Mouse (Mus musculus): ENCODE measurements around the gene Glrb. TPM values are rescaled to one million over a fixed set of nuclear protein-coding genes. Genes with fewer than 3 reads are reported as not detected.

Gene Glrb
- 121 and 128 TPM in 2 replicates for polyA plus RNA-seq (2012; rRNA removed)

- peak in 1 of 2 experiments; percentile 68 for DNase-seq (ENCODE audit: extremely low spot score in 1 of 2, low spot score in 1 of 2)
Measured at GRCm38 (mm10) chr3:80913111-80913778, at the start of gene Glrb. Gene Glrb (minus strand): TSS chr3:80913660.

DNA sequence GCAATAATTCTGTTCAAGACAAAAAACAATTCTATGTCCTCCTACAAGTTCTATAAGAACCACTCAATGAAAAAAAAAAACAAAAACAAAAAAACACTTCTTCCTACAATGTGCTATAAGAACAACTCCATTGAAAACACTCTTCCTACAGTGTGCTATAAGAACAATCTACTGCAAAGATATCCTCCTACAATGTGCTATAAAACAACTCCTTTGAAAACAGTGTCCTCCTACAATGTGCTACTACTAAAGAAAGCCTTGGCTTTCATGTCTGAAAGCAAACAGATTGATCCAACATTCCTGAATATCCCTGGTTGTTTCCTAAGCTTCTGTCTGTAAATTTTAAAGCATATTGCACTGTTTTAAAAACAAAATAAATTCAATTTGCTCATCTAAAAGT is 46.5 kb upstream of the Glrb start:
- DNase-seq (ENCODE audit: extremely low spot score in 1 of 2, low spot score in 1 of 2), result peak in 1 of 2 experiments; percentile 5

DNA sequence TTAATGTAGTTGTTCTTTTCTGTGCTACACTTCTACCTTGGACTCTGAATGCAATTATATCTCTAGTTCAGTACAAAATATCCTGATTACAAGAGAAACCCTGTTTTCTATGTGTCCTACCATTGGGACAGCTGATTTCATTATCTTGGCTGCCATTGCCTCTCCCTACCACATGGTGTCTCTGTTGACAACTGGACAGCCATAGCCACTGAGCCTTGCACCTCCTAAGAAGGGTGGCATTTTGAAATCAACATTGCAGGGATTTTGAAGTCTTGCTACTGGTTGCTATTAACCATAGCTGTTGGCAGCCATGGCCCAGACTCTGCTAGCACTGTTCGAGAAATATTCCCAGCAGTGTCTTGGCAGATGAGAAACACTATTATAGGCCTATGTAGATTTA is 45.1 kb upstream of the Glrb start:
- peak; percentile 12 to 79 for DNase-seq (ENCODE audit: extremely low spot score in 1 of 2, low spot score in 1 of 2)

GRCm38 (mm10) chr3:80913779-80914284 is 372 bp upstream of the Glrb start:
- DNase-seq (ENCODE audit: extremely low spot score in 1 of 2, low spot score in 1 of 2), result no peak

DNA sequence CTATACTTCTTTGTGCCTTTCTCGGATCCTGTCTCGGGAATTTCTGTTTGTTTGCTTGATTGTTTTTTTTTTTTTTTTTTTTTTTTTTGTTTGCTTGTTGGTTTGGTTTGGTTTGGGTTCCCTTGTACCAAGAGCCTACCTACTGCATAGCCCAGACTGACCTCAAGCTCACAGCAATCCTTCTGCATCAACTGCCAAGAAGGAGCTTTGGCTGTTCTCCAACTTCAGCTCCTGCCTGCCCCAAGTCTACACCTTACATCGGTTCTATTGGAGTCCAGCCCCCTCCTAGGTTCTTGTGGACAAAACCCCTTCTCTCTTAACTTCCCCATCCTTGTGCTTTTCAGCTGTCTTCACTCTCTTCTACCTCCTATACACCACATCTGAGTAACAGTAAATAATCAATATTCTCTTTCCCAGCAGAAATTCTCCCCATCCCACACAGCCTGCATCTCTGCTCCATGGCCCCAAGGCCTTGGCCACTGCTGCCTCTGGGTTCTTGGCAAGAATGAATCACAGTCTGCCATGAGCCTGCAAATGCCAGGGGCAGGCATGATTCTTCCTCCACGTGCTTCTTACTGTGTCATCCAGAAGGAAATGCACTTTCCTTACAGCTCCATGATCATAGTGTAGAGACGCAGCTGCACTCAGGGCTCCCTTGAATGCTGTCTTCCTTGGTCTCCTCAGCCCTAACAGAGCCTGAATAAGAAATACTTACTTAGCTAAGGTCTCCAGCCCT is 18.5 kb downstream of the Glrb start:
- no peak for DNase-seq (ENCODE audit: extremely low spot score in 1 of 2, low spot score in 1 of 2)

DNA sequence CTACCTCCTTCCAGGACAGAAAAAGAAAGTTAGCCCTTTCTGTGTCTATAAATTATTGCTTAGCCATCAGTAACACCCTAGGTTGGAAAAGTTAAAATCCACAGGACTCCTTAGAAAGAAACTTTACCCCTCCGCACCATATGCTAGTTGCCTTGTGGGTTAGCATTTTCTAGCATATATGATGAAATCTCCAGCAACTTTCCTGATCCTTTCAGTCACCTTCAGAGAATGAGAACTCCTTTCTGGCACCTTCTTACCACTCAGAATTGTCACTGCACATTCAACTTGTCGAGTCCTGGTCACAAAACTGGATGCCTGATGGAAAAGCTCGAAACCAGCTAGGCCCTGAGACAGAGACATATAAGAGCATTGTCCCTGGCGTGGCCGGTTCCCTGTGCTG is 19.1 kb downstream of the Glrb start:
- no peak for DNase-seq (ENCODE audit: extremely low spot score in 1 of 2, low spot score in 1 of 2)

- no peak for DNase-seq (ENCODE audit: extremely low spot score in 1 of 2, low spot score in 1 of 2)
Measured at GRCm38 (mm10) chr3:80893055-80893690, 20.3 kb downstream of the Glrb start.

DNA sequence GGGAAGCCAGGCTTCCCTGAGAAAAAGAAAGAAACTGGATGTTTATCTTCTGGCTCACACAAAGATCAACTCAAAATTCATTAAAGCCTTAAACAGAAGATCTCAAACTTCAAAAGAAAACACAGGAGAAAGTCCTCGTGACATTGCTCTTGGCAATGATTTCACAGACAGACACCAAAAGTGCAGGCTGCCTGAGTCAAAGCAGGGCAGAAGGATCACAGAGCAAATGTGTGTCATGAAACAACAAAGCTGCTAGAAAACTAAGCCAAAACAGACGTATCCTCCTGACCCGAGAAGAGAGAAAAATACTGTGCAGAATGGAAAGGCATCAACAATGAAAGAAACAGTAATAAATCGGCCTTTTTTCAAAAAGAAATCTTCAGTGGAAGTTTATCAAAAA is 22.4 kb downstream of the Glrb start:
- no peak for DNase-seq (ENCODE audit: extremely low spot score in 1 of 2, low spot score in 1 of 2)

GRCm38 (mm10) chr3:80885174-80885573 is 28.3 kb downstream of the Glrb start:
- DNase-seq (ENCODE audit: extremely low spot score in 1 of 2, low spot score in 1 of 2), result no peak

DNA sequence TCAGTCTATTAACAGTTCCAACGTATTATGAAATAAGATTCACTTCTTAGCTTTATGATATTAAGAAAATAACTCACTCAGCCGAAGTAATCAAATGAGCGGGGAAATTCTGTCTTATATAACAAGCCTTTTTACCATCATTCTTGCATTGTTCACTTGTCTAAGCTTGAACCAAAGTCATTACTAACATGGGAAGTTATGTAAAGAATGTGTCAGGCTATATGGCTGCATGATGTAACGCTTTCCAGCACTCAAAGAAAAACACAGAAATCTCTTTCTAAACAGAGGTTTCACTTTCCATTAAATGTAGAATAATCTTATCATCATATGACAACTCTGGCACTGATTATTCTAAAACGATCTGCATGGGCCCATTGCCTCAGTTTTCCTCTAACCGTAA is 29.9 kb downstream of the Glrb start:
- no peak for DNase-seq (ENCODE audit: extremely low spot score in 1 of 2, low spot score in 1 of 2)

GRCm38 (mm10) chr3:80880660-80881293 is 32.7 kb downstream of the Glrb start:
- DNase-seq (ENCODE audit: extremely low spot score in 1 of 2, low spot score in 1 of 2), result no peak

DNA sequence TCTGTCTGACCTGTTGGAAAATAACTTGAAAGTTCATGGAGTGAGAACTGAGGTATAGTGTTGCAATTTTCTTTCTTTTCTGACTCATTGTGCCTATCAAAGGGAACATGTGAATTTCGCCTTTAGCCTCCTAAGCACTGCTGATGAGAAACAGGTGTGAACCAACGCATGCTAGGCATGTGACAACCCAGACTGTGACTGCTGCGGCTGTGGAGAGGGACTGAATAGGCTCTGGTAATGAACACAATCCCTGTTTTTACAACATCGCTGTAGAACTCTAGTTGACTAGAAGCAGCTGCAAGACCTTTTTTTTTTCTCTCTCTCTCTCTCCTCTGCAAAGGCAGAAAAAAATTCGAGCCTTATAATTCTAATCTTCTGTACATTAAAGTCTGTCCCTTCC is 34.9 kb downstream of the Glrb start:
- DNase-seq (ENCODE audit: extremely low spot score in 1 of 2, low spot score in 1 of 2), result no peak

DNA sequence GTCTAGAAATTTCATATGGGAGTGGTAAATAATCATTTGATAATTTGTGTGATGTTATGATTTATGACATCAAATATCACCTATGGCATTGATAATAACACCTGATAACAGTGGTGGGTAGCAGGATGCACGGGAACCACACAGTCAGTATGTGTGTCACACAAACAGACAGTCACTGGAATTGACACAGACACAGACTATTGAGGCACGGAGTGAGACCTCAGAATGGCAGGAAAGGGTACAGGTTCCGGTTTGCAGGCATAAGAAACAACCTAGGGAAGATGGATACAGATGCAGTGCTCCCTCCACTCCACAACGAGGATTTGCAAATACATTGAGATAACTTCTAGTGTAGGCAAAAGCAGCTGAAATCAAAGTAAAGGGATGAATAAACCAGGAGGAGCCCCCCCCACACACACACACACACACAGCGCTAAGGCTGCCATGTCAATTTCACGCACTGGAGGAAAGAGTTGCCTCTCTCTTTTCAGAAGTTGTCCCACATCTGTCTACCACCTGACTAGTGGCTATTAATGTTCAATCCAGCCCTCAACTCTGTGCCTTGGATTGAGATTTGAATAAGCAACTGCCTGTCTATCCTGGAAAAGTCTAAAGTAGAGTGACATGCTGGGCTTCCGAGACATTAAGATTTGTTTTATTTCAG is 38.6 kb downstream of the Glrb start:
- DNase-seq (ENCODE audit: extremely low spot score in 1 of 2, low spot score in 1 of 2), result no peak

GRCm38 (mm10) chr3:80874081-80874480 is 39.4 kb downstream of the Glrb start:
- DNase-seq (ENCODE audit: extremely low spot score in 1 of 2, low spot score in 1 of 2), result no peak

- no peak for DNase-seq (ENCODE audit: extremely low spot score in 1 of 2, low spot score in 1 of 2)
Measured at GRCm38 (mm10) chr3:80871472-80872171, 41.8 kb downstream of the Glrb start.

DNA sequence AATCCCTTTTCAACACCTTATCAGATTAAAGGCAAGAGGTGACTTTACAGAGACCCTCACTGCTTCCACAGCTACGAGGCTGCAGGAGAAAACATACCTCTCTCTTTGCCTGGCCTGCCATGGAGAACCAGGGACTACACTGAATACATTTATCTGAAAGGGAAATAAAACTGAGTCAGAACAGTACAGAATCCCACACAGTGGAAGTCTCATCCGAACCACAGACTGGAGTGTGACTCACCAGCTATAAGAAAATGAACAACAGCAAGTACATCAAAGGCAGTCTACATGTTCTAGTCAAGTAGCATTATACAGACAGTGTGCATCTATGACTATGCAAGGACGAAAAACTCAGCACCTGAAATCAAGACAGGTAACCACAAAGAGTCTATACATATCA is 46.1 kb downstream of the Glrb start:
- DNase-seq (ENCODE audit: extremely low spot score in 1 of 2, low spot score in 1 of 2), result peak in 1 of 2 experiments; percentile 66

DNA sequence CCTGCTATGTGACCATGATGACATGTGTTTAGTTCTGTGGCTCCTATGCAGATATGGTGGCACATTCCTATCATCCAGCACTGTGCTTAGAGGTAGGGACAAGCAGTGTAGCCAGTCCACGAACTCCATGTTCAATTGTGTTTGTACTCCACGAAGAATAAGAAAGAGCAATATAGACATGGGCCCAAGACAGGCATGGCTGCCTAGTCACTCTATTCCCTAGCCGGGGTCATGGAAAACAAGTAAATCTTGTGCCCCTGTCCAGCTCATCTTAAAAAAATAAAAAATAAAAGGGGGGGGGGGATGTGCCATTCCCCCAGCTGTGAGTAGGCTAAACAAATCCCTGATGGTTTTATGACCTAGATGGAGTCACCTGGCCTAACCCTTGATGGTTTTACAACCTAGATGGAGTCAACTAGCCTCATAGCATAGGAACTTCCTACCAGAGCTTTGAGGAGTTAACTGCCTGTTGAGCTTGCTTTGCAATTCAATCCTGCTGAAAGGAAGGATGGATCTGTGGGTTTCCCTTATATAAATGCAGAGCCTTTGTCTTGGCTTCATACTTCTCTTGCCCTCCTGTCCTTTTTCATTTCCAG is 60.5 kb downstream of the Glrb start:
- no peak for DNase-seq (ENCODE audit: extremely low spot score in 1 of 2, low spot score in 1 of 2)

GRCm38 (mm10) chr3:80850947-80851346 is 62.5 kb downstream of the Glrb start:
- peak in 1 of 2 experiments; percentile 40 for DNase-seq (ENCODE audit: extremely low spot score in 1 of 2, low spot score in 1 of 2)

DNA sequence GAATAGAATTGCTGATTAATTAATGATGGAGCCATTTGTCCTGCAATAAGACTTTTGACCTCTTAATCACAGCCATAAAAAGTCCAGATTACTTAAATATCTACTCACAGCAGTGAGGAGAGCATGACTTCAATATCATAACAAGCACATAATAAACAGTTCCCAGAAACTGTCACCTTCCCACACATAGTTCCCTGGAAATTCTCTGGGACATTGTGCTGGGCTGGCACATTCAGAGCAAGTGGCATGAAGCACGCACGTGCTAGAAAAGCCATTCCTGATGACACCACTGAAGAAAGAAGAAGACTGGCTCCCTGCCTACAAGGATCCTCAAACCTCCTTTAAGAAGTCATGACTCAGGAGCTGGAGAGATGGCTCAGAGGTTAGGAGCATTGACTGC is 67.8 kb downstream of the Glrb start:
- DNase-seq (ENCODE audit: extremely low spot score in 1 of 2, low spot score in 1 of 2), result peak in 1 of 2 experiments; percentile 22

Data from frontal cortex, adult 2 months (tissue).